Mouse (Mus musculus): Measurements from ENCODE around the gene Gm3336.

Gene Gm3336

GRCm38 (mm10) chr8:70718297-70718696, at the start of gene Gm3336:
Gm3336 (plus strand) TSS chr8:70718543.
- peak; percentile 77 for DNase-seq

- DNase-seq, result peak; percentile 69
Measured at GRCm38 (mm10) chr8:70671615-70672324, 46.6 kb upstream of the Gm3336 start.

- DNase-seq, result no peak
Measured at GRCm38 (mm10) chr8:70672325-70673078, 45.8 kb upstream of the Gm3336 start.

- DNase-seq, result peak; percentile 99
Measured at GRCm38 (mm10) chr8:70673079-70673856, 45.1 kb upstream of the Gm3336 start, which contains the start of gene Lsm4. Lsm4 (plus strand) TSS chr8:70673248.

GRCm38 (mm10) chr8:70674109-70674508, 44.2 kb upstream of the Gm3336 start:
- no peak for DNase-seq

- DNase-seq, result peak; percentile 52
Measured at GRCm38 (mm10) chr8:70674716-70675115, 43.6 kb upstream of the Gm3336 start.

- DNase-seq, result no peak
Measured at GRCm38 (mm10) chr8:70675336-70675735, 43.0 kb upstream of the Gm3336 start.

- DNase-seq, result peak; percentile 88
Measured at GRCm38 (mm10) chr8:70677451-70678080, 40.8 kb upstream of the Gm3336 start.

GRCm38 (mm10) chr8:70678679-70679078, 39.7 kb upstream of the Gm3336 start:
- DNase-seq, result no peak

GRCm38 (mm10) chr8:70679404-70679803, 38.9 kb upstream of the Gm3336 start:
- no peak for DNase-seq

GRCm38 (mm10) chr8:70680039-70680438, 38.3 kb upstream of the Gm3336 start:
- DNase-seq, result peak; percentile 95

- DNase-seq, result no peak
Measured at GRCm38 (mm10) chr8:70681410-70681809, 36.9 kb upstream of the Gm3336 start.

- DNase-seq, result no peak
Measured at GRCm38 (mm10) chr8:70682193-70682592, 36.1 kb upstream of the Gm3336 start.

- DNase-seq, result no peak
Measured at GRCm38 (mm10) chr8:70682692-70683091, 35.7 kb upstream of the Gm3336 start.

GRCm38 (mm10) chr8:70684291-70684690, 34.1 kb upstream of the Gm3336 start:
- no peak for DNase-seq

GRCm38 (mm10) chr8:70687576-70687975, 30.8 kb upstream of the Gm3336 start:
- peak; percentile 93 for DNase-seq

- DNase-seq, result no peak
Measured at GRCm38 (mm10) chr8:70688136-70688535, 30.2 kb upstream of the Gm3336 start.

GRCm38 (mm10) chr8:70689892-70690390, 28.4 kb upstream of the Gm3336 start:
- no peak for DNase-seq

GRCm38 (mm10) chr8:70691230-70691629, 27.1 kb upstream of the Gm3336 start:
- no peak for DNase-seq

- peak; percentile 76 for DNase-seq
Measured at GRCm38 (mm10) chr8:70691727-70692231, 26.6 kb upstream of the Gm3336 start.

GRCm38 (mm10) chr8:70693636-70694035, 24.7 kb upstream of the Gm3336 start:
- DNase-seq, result no peak

- peak; percentile 66 for DNase-seq
Measured at GRCm38 (mm10) chr8:70695318-70696018, 22.9 kb upstream of the Gm3336 start.
